Mouse (Mus musculus) spleen, adult 2 months (tissue): ENCODE measurements at regions not wholly inside any gene's neighbourhood (a gene's known extent, or its start where the extent isn't known, plus 50 kb on each side); places are given as distances from the start of the nearest gene placed in this dataset.

Source experiments
- CTCF ChIP-seq: fragments of 200-500 bp; IDR thresholded peaks from 2 replicates; pipeline ENCODE4 v1.5.1; 2011; ENCODE audit warnings: mild to moderate bottlenecking, inconsistent platforms; ENCODE audit not compliant: insufficient read depth, insufficient read length, insufficient replicate concordance; ENCODE audit errors: extremely low read depth
- POLR2A ChIP-seq: fragments of 200-500 bp; IDR thresholded peaks from 2 replicates; pipeline ENCODE4 v1.6.1; 2011; ENCODE audit warnings: low read depth, low read length, inconsistent platforms

DNA sequence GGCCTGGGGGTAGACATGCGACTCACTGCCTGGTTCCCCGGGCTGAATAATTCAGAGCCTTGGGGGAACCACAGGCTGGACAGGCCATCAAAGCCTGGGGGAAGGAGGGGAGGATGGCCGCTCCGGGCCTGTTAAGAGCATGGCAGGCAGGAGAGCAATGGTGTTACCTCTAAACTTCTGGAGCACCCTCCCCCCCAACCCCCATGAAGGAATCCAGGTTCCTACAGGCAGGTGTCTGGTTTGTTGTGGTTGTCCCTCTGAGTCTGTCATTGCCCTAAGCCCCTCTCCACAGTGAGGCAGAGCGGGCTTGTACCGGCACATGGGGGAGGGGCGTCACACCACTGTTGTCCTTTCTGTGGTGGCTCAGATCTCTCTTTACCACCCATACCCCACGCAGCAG is 140.4 kb upstream of the 1600014C23Rik start:
- TF ChIP-seq POLR2A (no peak), CTCF (no peak)
